Mouse (Mus musculus) embryonic facial prominence, embryonic 15.5 days (tissue): Measurements from ENCODE around the gene Sapcd2. TPM values are rescaled to one million over a fixed set of nuclear protein-coding genes. Genes with fewer than 3 reads are reported as not detected.

Source experiments
- ATAC-seq: fragments of 200-750 bp; cut with Nextera tagmentation; 2 replicates; pipeline ENCODE4 v1.8.0; 2017; ENCODE audit warnings: low read depth, moderate TSS enrichment; ENCODE audit not compliant: insufficient number of reproducible peaks, low FRiP score, low TSS enrichment
- H3K27ac ChIP-seq: fragments of 300-500 bp; sonication (generic); replicated peaks from 2 replicates; pipeline ENCODE4 v1.5.1; 2015; ENCODE audit warnings: mild to moderate bottlenecking, inconsistent platforms
- H3K27me3 ChIP-seq: fragments of 300-500 bp; sonication (generic); 2 replicates; pipeline ENCODE4 v1.6.1; 2015; ENCODE audit warnings: inconsistent platforms
- H3K36me3 ChIP-seq: fragments of 300-500 bp; sonication (generic); 2 replicates; pipeline ENCODE4 v1.6.1; 2015; ENCODE audit warnings: mild to moderate bottlenecking, inconsistent platforms
- H3K4me1 ChIP-seq: fragments of 300-500 bp; sonication (generic); 2 replicates; pipeline ENCODE4 v1.6.1; 2015; ENCODE audit warnings: inconsistent platforms
- H3K4me2 ChIP-seq: fragments of 300-500 bp; sonication (generic); replicated peaks from 2 replicates; pipeline ENCODE4 v1.6.1; 2015; ENCODE audit warnings: mild to moderate bottlenecking, inconsistent platforms
- H3K4me3 ChIP-seq: fragments of 300-500 bp; sonication (generic); replicated peaks from 2 replicates; pipeline ENCODE4 v1.5.1; 2015; ENCODE audit warnings: mild to moderate bottlenecking, inconsistent platforms
- H3K9ac ChIP-seq: fragments of 300-500 bp; sonication (generic); 2 replicates; pipeline ENCODE4 v1.6.1; 2015; ENCODE audit warnings: inconsistent platforms
- H3K9me3 ChIP-seq: fragments of 300-500 bp; sonication (generic); replicated peaks from 2 replicates; pipeline ENCODE4 v1.6.1; 2016; ENCODE audit warnings: inconsistent platforms
- WGBS: fragments of 180-500 bp; shearing (Covaris S2); methylation state at CpG from one replicate; pipeline ENCODE4 v1.1.7; 2015; 5-methylcytosine and 5-hydroxymethylcytosine counted together
- polyA plus RNA-seq: library from polyadenylated mRNA; unstranded; fragments of >200 nt; fragmentation: Nextera tagmentation; extraction: Ambion mirVana; gene quantifications from 2 replicates; pipeline ENCODE4 v1.2.1, GENCODE M21; 2015

Sapcd2 gene
- polyA plus RNA-seq, 1 experiment from 2014 or later: 32.8 TPM

GRCm38 (mm10) chr2:25376589-25376988 lies 4.5 kb downstream of the Sapcd2 start:
- peaks cover 26% of the 10 kb centered on the region for H3K4me1 ChIP-seq
- no peaks in the 10 kb centered on the region for H3K27me3 ChIP-seq
- no peaks in the 10 kb centered on the region for H3K9me3 ChIP-seq
- H3K27ac ChIP-seq: no peak overlapping the region
- no peak overlapping the region for H3K9ac ChIP-seq
- peaks cover 16% of the 10 kb centered on the region for H3K36me3 ChIP-seq
- no peak overlapping the region for H3K4me3 ChIP-seq
- H3K4me2 ChIP-seq: no peak overlapping the region
- WGBS: 61% methylated on average over 4 of the region's 4 CpGs
- ATAC-seq: no peak

DNA sequence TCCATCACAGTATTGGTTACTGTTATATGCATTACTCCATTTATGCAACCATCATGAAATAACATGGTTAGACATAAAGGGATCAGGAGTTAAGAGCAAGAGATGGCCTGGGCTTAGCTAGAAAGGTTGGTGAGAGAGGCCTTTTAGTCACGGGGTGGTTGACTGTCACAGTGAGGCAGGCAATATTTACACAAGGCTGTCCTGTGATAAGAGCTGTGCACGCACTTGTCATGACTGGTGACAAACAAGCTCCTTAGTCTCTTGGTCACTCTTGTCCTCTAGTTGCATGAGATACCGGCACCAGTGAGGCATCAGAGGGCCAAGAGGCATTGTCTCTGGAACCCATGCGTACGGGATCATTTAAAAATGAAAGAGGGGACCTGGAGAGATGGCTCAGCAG lies 12.4 kb downstream of the Sapcd2 start:
- no peak for ATAC-seq
- Histone ChIP-seq H3K36me3 (no peaks in the 10 kb centered on the region), H3K9me3 (no peaks in the 10 kb centered on the region), H3K27me3 (no peaks in the 10 kb centered on the region), H3K4me2 (no peak overlapping the region), H3K4me3 (no peak overlapping the region), H3K27ac (no peak overlapping the region), H3K9ac (no peak overlapping the region), H3K4me1 (no peaks in the 10 kb centered on the region)
- 77% methylated on average over 5 of the region's 5 CpGs for WGBS

- peaks cover 19% of the 10 kb centered on the region for H3K27me3 ChIP-seq
- H3K27ac ChIP-seq: no peak overlapping the region
- H3K36me3 ChIP-seq: no peaks in the 10 kb centered on the region
- H3K9me3 ChIP-seq: no peaks in the 10 kb centered on the region
- ATAC-seq: no peak
- 45% methylated on average over 5 of the region's 5 CpGs for WGBS
- H3K4me1 ChIP-seq: peaks cover 19% of the 10 kb centered on the region
- H3K4me3 ChIP-seq: no peak overlapping the region
- no peak overlapping the region for H3K4me2 ChIP-seq
- H3K9ac ChIP-seq: no peak overlapping the region
These were observed 19.1 kb downstream of the Sapcd2 start for GRCm38 (mm10) chr2:25391266-25391665.

GRCm38 (mm10) chr2:25394281-25395221 lies 22.4 kb downstream of the Sapcd2 start:
- Histone ChIP-seq H3K4me3 (no peak overlapping the region), H3K27me3 (peaks cover 52% of the 10 kb centered on the region), H3K4me2 (no peak overlapping the region), H3K4me1 (peaks cover 21% of the 10 kb centered on the region), H3K36me3 (no peaks in the 10 kb centered on the region), H3K27ac (no peak overlapping the region), H3K9ac (no peak overlapping the region), H3K9me3 (no peaks in the 10 kb centered on the region)
- no peak for ATAC-seq
- WGBS: 40% methylated on average over 3 of the region's 3 CpGs

- Histone ChIP-seq H3K9me3 (no peaks in the 10 kb centered on the region), H3K36me3 (no peaks in the 10 kb centered on the region), H3K9ac (peak within 1 kb of the TSS; percentile 23; the same call in 1 of the 2 replicates), H3K27me3 (peaks cover 66% of the 10 kb centered on the region), H3K4me1 (peaks cover 28% of the 10 kb centered on the region), H3K4me2 (peak within 1 kb of the TSS; percentile 79), H3K4me3 (peak within 1 kb of the TSS; percentile 46), H3K27ac (no peak within 1 kb of the TSS)
- no peak for ATAC-seq
- WGBS: 1% methylated on average over 57 of the region's 57 CpGs
These were observed 23.8 kb downstream of the Sapcd2 start, which contains the start of gene Entpd2 for GRCm38 (mm10) chr2:25395721-25396596. TSS of gene Entpd2 (plus strand) at chr2:25395874.

DNA sequence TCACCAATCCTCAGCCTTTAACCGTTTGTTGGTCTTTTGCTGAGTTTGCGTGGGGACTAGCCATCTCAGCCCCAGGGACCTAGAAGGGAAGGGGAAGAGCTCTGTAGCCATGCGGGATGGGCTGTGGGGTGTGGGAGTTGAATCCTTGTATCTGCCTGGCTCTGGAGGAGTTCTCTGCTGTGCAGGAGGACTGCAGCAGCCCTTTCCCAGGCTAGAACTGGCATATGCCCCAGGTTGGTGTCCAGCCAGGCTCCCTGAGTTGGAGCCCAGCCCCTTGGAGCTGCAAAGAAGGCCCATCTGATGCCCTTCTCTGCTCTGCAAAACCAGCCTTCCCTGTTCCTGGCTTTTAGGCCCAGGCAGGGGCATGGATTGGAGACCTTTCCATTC lies 24.5 kb downstream of the Sapcd2 start:
- no peak for ATAC-seq
- Histone ChIP-seq H3K9ac (no peak overlapping the region), H3K27me3 (peaks cover 72% of the 10 kb centered on the region), H3K36me3 (no peaks in the 10 kb centered on the region), H3K4me1 (peaks cover 28% of the 10 kb centered on the region), H3K27ac (no peak overlapping the region), H3K4me3 (peak overlapping the region; percentile 46), H3K4me2 (peak overlapping the region; percentile 79), H3K9me3 (no peaks in the 10 kb centered on the region)
- WGBS: 32% methylated on average over 3 of the region's 3 CpGs

DNA sequence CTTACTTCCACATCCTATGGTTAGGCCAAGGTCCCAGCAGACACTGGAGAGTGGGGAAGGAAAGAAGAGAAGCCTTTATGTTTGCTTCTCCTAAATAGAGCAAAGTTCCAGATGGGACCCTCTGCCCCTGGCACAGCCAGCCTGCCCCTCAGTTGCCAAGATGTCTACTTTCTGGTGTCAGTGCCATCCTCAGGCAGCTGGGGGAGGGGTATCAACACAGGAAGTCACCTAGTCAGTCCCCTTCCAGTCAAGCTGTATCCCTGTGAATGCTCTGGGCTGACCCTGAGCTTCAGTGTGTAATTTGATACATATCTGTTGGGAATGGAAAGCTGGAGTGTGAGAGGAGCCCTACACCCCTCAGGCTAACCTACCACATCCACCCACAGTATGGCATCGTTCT lies 24.9 kb downstream of the Sapcd2 start:
- Histone ChIP-seq H3K36me3 (no peaks in the 10 kb centered on the region), H3K27ac (no peak overlapping the region), H3K4me3 (no peak overlapping the region), H3K4me1 (peaks cover 28% of the 10 kb centered on the region), H3K9ac (no peak overlapping the region), H3K27me3 (peaks cover 76% of the 10 kb centered on the region), H3K9me3 (no peaks in the 10 kb centered on the region), H3K4me2 (no peak overlapping the region)
- WGBS: 17% methylated on average over 1 of the region's 1 CpGs
- no peak for ATAC-seq

DNA sequence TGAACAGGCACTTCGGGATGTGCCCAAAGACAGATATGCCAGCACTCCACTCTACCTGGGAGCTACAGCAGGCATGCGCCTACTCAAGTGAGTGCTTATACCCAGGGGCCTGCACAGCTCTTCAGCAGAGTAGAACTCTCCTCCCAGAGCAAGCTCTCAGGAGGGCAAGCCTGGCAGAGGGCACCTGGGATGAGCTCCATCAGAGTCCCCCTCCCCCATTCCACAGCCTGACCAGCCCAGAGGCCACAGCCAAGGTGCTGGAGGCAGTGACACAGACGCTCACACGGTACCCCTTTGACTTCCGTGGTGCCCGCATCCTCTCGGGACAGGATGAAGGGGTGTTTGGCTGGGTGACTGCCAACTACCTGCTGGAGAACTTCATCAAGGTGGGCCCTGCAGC lies 25.9 kb downstream of the Sapcd2 start:
- Histone ChIP-seq H3K4me2 (no peak overlapping the region), H3K27me3 (peaks cover 86% of the 10 kb centered on the region), H3K9ac (no peak overlapping the region), H3K9me3 (no peaks in the 10 kb centered on the region), H3K4me3 (no peak overlapping the region), H3K4me1 (peaks cover 37% of the 10 kb centered on the region), H3K27ac (no peak overlapping the region), H3K36me3 (no peaks in the 10 kb centered on the region)
- WGBS: 87% methylated on average over 7 of the region's 7 CpGs
- ATAC-seq: no peak

DNA sequence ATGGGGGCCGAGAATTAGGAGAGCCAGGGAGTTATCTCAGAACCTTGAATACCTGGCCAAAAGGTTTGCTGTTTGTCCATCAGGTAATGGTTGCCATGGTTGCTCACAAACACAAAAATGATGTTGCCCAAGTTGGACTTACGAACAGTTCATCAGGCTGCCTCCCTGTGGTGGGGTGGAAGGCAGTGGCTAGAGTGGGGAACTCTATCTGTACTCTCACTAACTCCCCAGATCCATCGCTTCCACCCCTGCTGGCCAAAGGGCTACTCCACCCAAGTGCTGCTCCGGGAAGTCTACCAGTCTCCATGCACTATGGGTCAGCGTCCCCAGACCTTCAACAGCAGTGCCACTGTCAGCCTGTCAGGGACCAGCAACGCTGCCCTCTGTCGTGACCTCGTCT lies 26.9 kb downstream of the Sapcd2 start, which contains the start of gene Npdc1:
Npdc1 (plus strand) TSS at position 301 of the 400 bp plus-strand sequence.
- peaks cover 94% of the 10 kb centered on the region for H3K27me3 ChIP-seq

DNA sequence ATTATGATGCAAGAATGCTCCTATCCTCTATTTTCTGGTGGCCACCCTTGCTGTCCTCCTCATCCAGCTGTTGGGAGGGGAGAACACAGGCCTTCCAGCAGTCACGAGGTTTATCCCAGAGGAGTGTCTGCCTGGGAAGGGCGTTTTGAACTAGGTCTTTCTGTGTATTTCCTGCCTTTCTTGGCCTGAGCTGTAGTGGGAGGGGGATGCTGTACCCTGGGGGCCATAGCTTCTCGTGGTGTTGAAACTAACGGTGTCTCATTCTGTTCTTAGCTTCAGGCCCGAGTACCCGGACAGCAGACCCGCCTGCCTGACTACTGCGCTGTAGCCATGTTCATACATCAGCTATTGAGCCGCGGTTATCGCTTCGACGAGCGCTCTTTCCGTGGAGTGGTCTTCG lies 28.2 kb downstream of the Sapcd2 start:
- no peak for ATAC-seq
- Histone ChIP-seq H3K9ac (no peak overlapping the region), H3K27me3 (peaks cover 90% of the 10 kb centered on the region), H3K4me3 (0 out of 2 replicates have a peak overlapping the region, but pooled peaks have one; percentile 20), H3K4me2 (peak overlapping the region; percentile 35; the same call in 1 of the 2 replicates), H3K9me3 (no peaks in the 10 kb centered on the region), H3K4me1 (peaks cover 34% of the 10 kb centered on the region), H3K36me3 (no peaks in the 10 kb centered on the region), H3K27ac (no peak overlapping the region)
- 15% methylated on average over 16 of the region's 16 CpGs for WGBS

More for the DNA sequence above, 26.9 kb downstream of the Sapcd2 start, which contains the start of gene Npdc1:
- Histone ChIP-seq H3K9ac (no peak within 1 kb of the TSS), H3K36me3 (no peaks in the 10 kb centered on the region), H3K4me2 (no peak within 1 kb of the TSS), H3K4me1 (peaks cover 43% of the 10 kb centered on the region), H3K4me3 (no peak within 1 kb of the TSS), H3K27ac (no peak within 1 kb of the TSS), H3K9me3 (no peaks in the 10 kb centered on the region)
- ATAC-seq: no peak
- 69% methylated on average over 8 of the region's 8 CpGs for WGBS

DNA sequence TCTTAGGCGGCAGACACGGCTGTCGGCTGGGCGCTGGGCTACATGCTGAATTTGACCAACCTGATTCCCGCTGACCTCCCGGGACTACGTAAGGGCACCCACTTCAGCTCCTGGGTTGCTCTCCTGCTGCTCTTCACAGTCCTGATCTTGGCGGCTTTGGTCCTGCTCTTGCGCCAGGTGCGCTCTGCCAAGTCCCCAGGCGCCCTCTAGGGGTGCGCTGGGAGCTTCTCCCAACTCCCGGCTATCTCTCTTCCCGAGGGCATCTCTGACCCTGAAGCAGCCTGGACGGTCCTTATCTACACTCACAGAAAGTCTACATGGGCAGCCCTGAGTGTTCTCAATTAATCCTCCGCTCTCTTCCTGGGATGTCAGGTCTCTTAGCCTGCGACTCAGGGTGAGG lies 28.6 kb downstream of the Sapcd2 start:
- H3K4me2 ChIP-seq: peak overlapping the region; percentile 35

More for the DNA sequence above, 28.6 kb downstream of the Sapcd2 start:
- Histone ChIP-seq H3K9me3 (no peaks in the 10 kb centered on the region), H3K4me1 (peaks cover 30% of the 10 kb centered on the region), H3K36me3 (no peaks in the 10 kb centered on the region), H3K27ac (no peak overlapping the region), H3K4me3 (0 out of 2 replicates have a peak overlapping the region, but pooled peaks have one; percentile 20), H3K9ac (no peak overlapping the region), H3K27me3 (peaks cover 86% of the 10 kb centered on the region)
- ATAC-seq: no peak
- WGBS: 4% methylated on average over 17 of the region's 17 CpGs
